Mouse (Mus musculus) limb, embryonic 13.5 days (tissue): ENCODE results near the gene Dennd6a. TPM values are rescaled to one million over a fixed set of nuclear protein-coding genes. Genes with fewer than 3 reads are reported as not detected.
A peak's percentile ranks its signal among the peaks of the same experiment; 100 is the strongest.

Experiments used
- ATAC-seq: fragments of 200-750 bp; cut with Nextera tagmentation; 2 replicates; pipeline ENCODE4 v1.8.0; 2017; ENCODE audit warnings: low read depth, moderate number of reproducible peaks, moderate TSS enrichment; ENCODE audit not compliant: low FRiP score
- H3K27ac ChIP-seq: fragments of 300-500 bp; sonication (generic); 2 replicates; pipeline ENCODE4 v1.5.1; 2015; ENCODE audit warnings: inconsistent platforms, mild to moderate bottlenecking, moderate library complexity
- H3K27me3 ChIP-seq: fragments of 300-500 bp; sonication (generic); 2 replicates; pipeline ENCODE4 v1.6.1; 2015; ENCODE audit warnings: mild to moderate bottlenecking, inconsistent platforms
- H3K36me3 ChIP-seq: fragments of 300-500 bp; sonication (generic); 2 replicates; pipeline ENCODE4 v1.6.1; 2015; ENCODE audit warnings: inconsistent platforms, mild to moderate bottlenecking, moderate library complexity
- H3K4me1 ChIP-seq: fragments of 300-500 bp; sonication (generic); 2 replicates; pipeline ENCODE4 v1.6.1; 2015; ENCODE audit warnings: inconsistent platforms
- H3K4me2 ChIP-seq: fragments of 300-500 bp; sonication (generic); replicated peaks from 2 replicates; pipeline ENCODE4 v1.6.1; 2015; ENCODE audit warnings: inconsistent platforms, mild to moderate bottlenecking, moderate library complexity
- H3K4me3 ChIP-seq: fragments of 300-500 bp; sonication (generic); 2 replicates; pipeline ENCODE4 v1.5.1; 2015; ENCODE audit warnings: moderate library complexity, mild to moderate bottlenecking, inconsistent platforms
- H3K9ac ChIP-seq: fragments of 300-500 bp; sonication (generic); 2 replicates; pipeline ENCODE4 v1.6.1; 2015; ENCODE audit warnings: mild to moderate bottlenecking, inconsistent platforms
- H3K9me3 ChIP-seq: fragments of 300-500 bp; sonication (generic); 2 replicates; pipeline ENCODE4 v1.6.1; 2016; ENCODE audit warnings: inconsistent platforms
- WGBS: fragments of 180-500 bp; shearing (Covaris S2); methylation state at CpG from one replicate; pipeline ENCODE4 v1.1.7; 2015; 5-methylcytosine and 5-hydroxymethylcytosine counted together
- polyA plus RNA-seq: library from polyadenylated mRNA; unstranded; fragments of >200 nt; fragmentation: Nextera tagmentation; extraction: Ambion mirVana; gene quantifications from 2 replicates; pipeline ENCODE4 v1.2.1, GENCODE M21; 2015

Gene Dennd6a
- polyA plus RNA-seq, 1 experiment from 2014 or later: 27.7 TPM

GRCm38 (mm10) chr14:26579346-26580343 is 6.0 kb downstream of the Dennd6a start:
- WGBS: under 1% methylated on average over 79 of the region's 79 CpGs
- H3K4me2 ChIP-seq: peak overlapping the region; percentile 82

GRCm38 (mm10) chr14:26583645-26584044 is 10.0 kb downstream of the Dennd6a start:
- H3K27ac ChIP-seq: no peak overlapping the region
- no peak overlapping the region for H3K4me2 ChIP-seq
- H3K27me3 ChIP-seq: no peaks in the 10 kb centered on the region
- H3K4me1 ChIP-seq: peaks cover 14% of the 10 kb centered on the region
- H3K36me3 ChIP-seq: peaks cover 5% of the 10 kb centered on the region
- no peak overlapping the region for H3K4me3 ChIP-seq
- no peaks in the 10 kb centered on the region for H3K9me3 ChIP-seq
- WGBS: 85% methylated on average over 3 of the region's 3 CpGs
- no peak for ATAC-seq
- H3K9ac ChIP-seq: no peak overlapping the region

More at GRCm38 (mm10) chr14:26579346-26580343, 6.0 kb downstream of the Dennd6a start:
- Histone ChIP-seq H3K27ac (peak overlapping the region; percentile 94), H3K4me3 (peak overlapping the region; percentile 95), H3K36me3 (peaks cover 5% of the 10 kb centered on the region), H3K27me3 (no peaks in the 10 kb centered on the region), H3K4me1 (peaks cover 9% of the 10 kb centered on the region), H3K9ac (peak overlapping the region; percentile 99), H3K9me3 (no peaks in the 10 kb centered on the region)
- peak; percentile 96 for ATAC-seq

- 0 out of 2 replicates have a peak, but pooled peaks cover 6% of the 10 kb centered on the region for H3K4me1 ChIP-seq
- no peaks in the 10 kb centered on the region for H3K27me3 ChIP-seq
- no peak overlapping the region for H3K27ac ChIP-seq
- no peak overlapping the region for H3K9ac ChIP-seq
- H3K4me2 ChIP-seq: no peak overlapping the region
- peaks cover 1% of the 10 kb centered on the region; the same call in 1 of the 2 replicates for H3K36me3 ChIP-seq
- no peaks in the 10 kb centered on the region for H3K9me3 ChIP-seq
- no peak overlapping the region for H3K4me3 ChIP-seq
- ATAC-seq: no peak
Observed at GRCm38 (mm10) chr14:26587116-26587515, 13.5 kb downstream of the Dennd6a start.

- H3K9ac ChIP-seq: no peak overlapping the region
Observed at GRCm38 (mm10) chr14:26591353-26591752, 17.7 kb downstream of the Dennd6a start.

GRCm38 (mm10) chr14:26593281-26593895 is 19.7 kb downstream of the Dennd6a start:
- WGBS: 95% methylated on average over 2 of the region's 2 CpGs
- H3K9me3 ChIP-seq: peaks cover 5% of the 10 kb centered on the region; the same call in 1 of the 2 replicates
- no peaks in the 10 kb centered on the region for H3K4me1 ChIP-seq
- no peak overlapping the region for H3K4me3 ChIP-seq
- no peak overlapping the region for H3K27ac ChIP-seq
- peaks cover 35% of the 10 kb centered on the region for H3K36me3 ChIP-seq
- H3K9ac ChIP-seq: no peak overlapping the region
- H3K4me2 ChIP-seq: no peak overlapping the region
- no peak for ATAC-seq
- no peaks in the 10 kb centered on the region for H3K27me3 ChIP-seq

More at GRCm38 (mm10) chr14:26591353-26591752, 17.7 kb downstream of the Dennd6a start:
- H3K4me1 ChIP-seq: 0 out of 2 replicates have a peak, but pooled peaks cover 6% of the 10 kb centered on the region
- no peaks in the 10 kb centered on the region for H3K9me3 ChIP-seq
- H3K4me2 ChIP-seq: no peak overlapping the region
- no peak overlapping the region for H3K4me3 ChIP-seq
- H3K27me3 ChIP-seq: no peaks in the 10 kb centered on the region
- no peak for ATAC-seq
- no peak overlapping the region for H3K27ac ChIP-seq
- H3K36me3 ChIP-seq: peaks cover 16% of the 10 kb centered on the region

GRCm38 (mm10) chr14:26595167-26595566 is 21.5 kb downstream of the Dennd6a start:
- WGBS: 91% methylated on average over 7 of the region's 7 CpGs
- Histone ChIP-seq H3K4me2 (no peak overlapping the region), H3K9ac (no peak overlapping the region), H3K9me3 (peaks cover 7% of the 10 kb centered on the region; the same call in 1 of the 2 replicates), H3K27ac (no peak overlapping the region), H3K4me1 (no peaks in the 10 kb centered on the region), H3K36me3 (peaks cover 53% of the 10 kb centered on the region), H3K27me3 (no peaks in the 10 kb centered on the region), H3K4me3 (no peak overlapping the region)
- ATAC-seq: no peak

GRCm38 (mm10) chr14:26595695-26596365 is 22.2 kb downstream of the Dennd6a start:
- Histone ChIP-seq H3K4me2 (no peak overlapping the region), H3K4me1 (no peaks in the 10 kb centered on the region), H3K36me3 (peaks cover 57% of the 10 kb centered on the region), H3K4me3 (no peak overlapping the region), H3K9ac (no peak overlapping the region), H3K9me3 (peaks cover 7% of the 10 kb centered on the region; the same call in 1 of the 2 replicates), H3K27ac (no peak overlapping the region), H3K27me3 (no peaks in the 10 kb centered on the region)
- no peak for ATAC-seq
- WGBS: 68% methylated on average over 5 of the region's 5 CpGs

- WGBS: 91% methylated on average over 4 of the region's 4 CpGs
- no peak overlapping the region for H3K4me3 ChIP-seq
- no peak overlapping the region for H3K9ac ChIP-seq
- no peaks in the 10 kb centered on the region for H3K27me3 ChIP-seq
- no peaks in the 10 kb centered on the region for H3K4me1 ChIP-seq
- H3K4me2 ChIP-seq: no peak overlapping the region
- H3K27ac ChIP-seq: no peak overlapping the region
- ATAC-seq: no peak
- H3K36me3 ChIP-seq: peaks cover 75% of the 10 kb centered on the region
- no peaks in the 10 kb centered on the region for H3K9me3 ChIP-seq
Observed at GRCm38 (mm10) chr14:26605354-26605753, 31.7 kb downstream of the Dennd6a start.

- Histone ChIP-seq H3K36me3 (peaks cover 85% of the 10 kb centered on the region), H3K9me3 (no peaks in the 10 kb centered on the region), H3K27me3 (no peaks in the 10 kb centered on the region), H3K9ac (no peak overlapping the region), H3K4me1 (no peaks in the 10 kb centered on the region; the same call in 1 of the 2 replicates), H3K27ac (no peak overlapping the region), H3K4me2 (no peak overlapping the region), H3K4me3 (no peak overlapping the region)
- 93% methylated on average over 1 of the region's 1 CpGs for WGBS
- no peak for ATAC-seq
Observed at GRCm38 (mm10) chr14:26609674-26610073, 36.0 kb downstream of the Dennd6a start.

- H3K27me3 ChIP-seq: no peaks in the 10 kb centered on the region
- H3K4me3 ChIP-seq: no peak overlapping the region
- H3K4me1 ChIP-seq: no peaks in the 10 kb centered on the region; the same call in 1 of the 2 replicates
- H3K27ac ChIP-seq: no peak overlapping the region
- no peak overlapping the region for H3K4me2 ChIP-seq
- no peak overlapping the region for H3K9ac ChIP-seq
- 87% methylated on average over 4 of the region's 4 CpGs for WGBS
- no peaks in the 10 kb centered on the region for H3K9me3 ChIP-seq
- peaks cover 80% of the 10 kb centered on the region for H3K36me3 ChIP-seq
- ATAC-seq: no peak
Observed at GRCm38 (mm10) chr14:26610689-26611088, 37.0 kb downstream of the Dennd6a start.

GRCm38 (mm10) chr14:26625301-26625700 is 51.6 kb downstream of the Dennd6a start:
- Histone ChIP-seq H3K4me1 (no peaks in the 10 kb centered on the region), H3K27ac (no peak overlapping the region), H3K9ac (no peak overlapping the region), H3K9me3 (no peaks in the 10 kb centered on the region), H3K36me3 (peaks cover 90% of the 10 kb centered on the region), H3K27me3 (no peaks in the 10 kb centered on the region), H3K4me3 (no peak overlapping the region), H3K4me2 (no peak overlapping the region)
- 92% methylated on average over 4 of the region's 4 CpGs for WGBS
- ATAC-seq: no peak
